Mouse (Mus musculus): ENCODE measurements around the gene Gzmb. TPM values are rescaled to one million over a fixed set of nuclear protein-coding genes. Genes with fewer than 3 reads are reported as not detected.
"Not testable (repeated sequence)": the region's sequence is repeated elsewhere in the genome, so short reads cannot be mapped to it uniquely, and the experiment has no call there.

Gzmb gene
- polyA plus RNA-seq (2014; fragmentation: Nextera tagmentation; extraction: Ambion mirVana): not detected in 2 replicates

GRCm38 (mm10) chr14:56262153-56262552, at the start of gene Gzmb:
TSS of gene Gzmb (minus strand) at chr14:56262260.
- Histone ChIP-seq H3K36me3 (ENCODE audit: control insufficient read depth, insufficient read depth, low read length) (no peaks in the 10 kb centered on the region), H3K4me3 (ENCODE audit: low read depth, low read length) (no peak within 1 kb of the TSS), H3K27me3 (ENCODE audit: control insufficient read depth, insufficient read depth, low read length) (no peaks in the 10 kb centered on the region), H3K9me3 (ENCODE audit: control insufficient read depth, low read length) (no peaks in the 10 kb centered on the region), H3K4me1 (replicated peaks; ENCODE audit: control insufficient read depth, insufficient read depth, low read length) (no peaks in the 10 kb centered on the region), H3K4me2 (ENCODE audit: low read depth, low read length, severe bottlenecking) (no peak within 1 kb of the TSS), H3K9ac (ENCODE audit: low read length) (no peak within 1 kb of the TSS), H3K27ac (ENCODE audit: low read depth, low read length) (no peak within 1 kb of the TSS)
- ATAC-seq (replicated peaks; ENCODE audit: low FRiP score) (no peak), DNase-seq (ENCODE audit: low spot score) (no peak)
- 91% methylated on average over 5 of the region's 5 CpGs for WGBS

DNA sequence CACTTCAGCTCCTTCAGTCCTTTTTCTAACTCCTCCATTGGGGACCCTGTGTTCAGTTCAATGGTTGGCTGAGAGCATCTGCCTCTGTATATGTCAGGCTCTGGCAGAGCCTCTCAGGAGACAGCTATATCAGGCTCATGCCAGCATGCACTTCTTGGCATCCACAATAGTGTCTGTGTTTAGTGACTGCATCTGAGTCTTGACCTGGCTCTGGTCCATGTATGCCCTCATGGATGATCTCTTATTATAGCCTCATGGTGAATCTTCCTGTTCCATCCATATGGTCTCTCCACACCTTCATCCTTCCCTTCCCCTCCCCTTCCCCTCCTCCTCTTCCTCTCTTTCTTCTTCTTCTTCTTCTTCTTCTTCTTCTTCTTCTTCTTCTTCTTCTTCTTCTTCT, 49.7 kb upstream of the Gzmb start:
- not testable (repeated sequence) for H3K9me3 ChIP-seq (ENCODE audit: control insufficient read depth, low read length); H3K4me1 ChIP-seq (replicated peaks; ENCODE audit: control insufficient read depth, insufficient read depth, low read length); H3K36me3 ChIP-seq (ENCODE audit: control insufficient read depth, insufficient read depth, low read length); H3K4me2 ChIP-seq (ENCODE audit: low read depth, low read length, severe bottlenecking); ATAC-seq (replicated peaks; ENCODE audit: low FRiP score); H3K9ac ChIP-seq (ENCODE audit: low read length); H3K27me3 ChIP-seq (ENCODE audit: control insufficient read depth, insufficient read depth, low read length); DNase-seq (ENCODE audit: low spot score); H3K4me3 ChIP-seq (ENCODE audit: low read depth, low read length); H3K27ac ChIP-seq (ENCODE audit: low read depth, low read length)

GRCm38 (mm10) chr14:56310238-56310637, 48.2 kb upstream of the Gzmb start:
- Histone ChIP-seq H3K27me3 (ENCODE audit: control insufficient read depth, insufficient read depth, low read length) (no peaks in the 10 kb centered on the region), H3K36me3 (ENCODE audit: control insufficient read depth, insufficient read depth, low read length) (no peaks in the 10 kb centered on the region), H3K9ac (ENCODE audit: low read length) (no peak overlapping the region), H3K4me1 (replicated peaks; ENCODE audit: control insufficient read depth, insufficient read depth, low read length) (no peaks in the 10 kb centered on the region), H3K4me2 (ENCODE audit: low read depth, low read length, severe bottlenecking) (no peak overlapping the region), H3K4me3 (ENCODE audit: low read depth, low read length) (no peak overlapping the region), H3K9me3 (ENCODE audit: control insufficient read depth, low read length) (no peaks in the 10 kb centered on the region), H3K27ac (ENCODE audit: low read depth, low read length) (no peak overlapping the region)
- ATAC-seq (replicated peaks; ENCODE audit: low FRiP score) (no peak), DNase-seq (ENCODE audit: low spot score) (no peak)
- 81% methylated on average over 9 of the region's 9 CpGs for WGBS

DNA sequence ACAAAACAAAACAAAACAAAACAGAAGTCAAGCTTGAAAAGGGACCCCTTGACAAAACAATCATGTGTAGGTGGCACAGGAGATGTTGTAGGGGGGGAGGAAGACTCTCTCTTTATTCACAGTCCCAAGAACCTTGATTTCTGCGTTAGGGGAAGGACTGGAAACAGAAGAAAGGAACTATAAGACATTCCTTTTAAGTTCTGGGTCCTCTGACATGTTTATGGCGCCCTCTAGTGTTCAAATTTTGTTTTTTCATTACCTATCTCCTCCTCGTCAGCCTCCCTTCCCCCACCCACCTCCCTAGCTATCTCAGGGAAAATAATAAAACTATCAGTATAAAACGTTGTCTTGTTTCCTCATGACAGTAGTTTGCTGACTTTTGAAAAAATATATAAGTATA, 42.1 kb upstream of the Gzmb start:
- no peak overlapping the region for H3K4me2 ChIP-seq (ENCODE audit: low read depth, low read length, severe bottlenecking)
- DNase-seq (ENCODE audit: low spot score): no peak
- no peak overlapping the region for H3K9ac ChIP-seq (ENCODE audit: low read length)
- H3K4me3 ChIP-seq (ENCODE audit: low read depth, low read length): no peak overlapping the region
- H3K27me3 ChIP-seq (ENCODE audit: control insufficient read depth, insufficient read depth, low read length): no peaks in the 10 kb centered on the region
- no peaks in the 10 kb centered on the region for H3K9me3 ChIP-seq (ENCODE audit: control insufficient read depth, low read length)
- WGBS: 3% methylated on average over 4 of the region's 4 CpGs
- no peaks in the 10 kb centered on the region for H3K4me1 ChIP-seq (replicated peaks; ENCODE audit: control insufficient read depth, insufficient read depth, low read length)
- no peak overlapping the region for H3K27ac ChIP-seq (ENCODE audit: low read depth, low read length)
- no peaks in the 10 kb centered on the region for H3K36me3 ChIP-seq (ENCODE audit: control insufficient read depth, insufficient read depth, low read length)
- ATAC-seq (replicated peaks; ENCODE audit: low FRiP score): no peak

- H3K27me3 ChIP-seq (ENCODE audit: control insufficient read depth, insufficient read depth, low read length): no peaks in the 10 kb centered on the region
- no peak overlapping the region for H3K4me2 ChIP-seq (ENCODE audit: low read depth, low read length, severe bottlenecking)
- 72% methylated on average over 10 of the region's 10 CpGs for WGBS
- no peaks in the 10 kb centered on the region for H3K9me3 ChIP-seq (ENCODE audit: control insufficient read depth, low read length)
- H3K27ac ChIP-seq (ENCODE audit: low read depth, low read length): no peak overlapping the region
- H3K4me3 ChIP-seq (ENCODE audit: low read depth, low read length): no peak overlapping the region
- no peaks in the 10 kb centered on the region for H3K4me1 ChIP-seq (replicated peaks; ENCODE audit: control insufficient read depth, insufficient read depth, low read length)
- DNase-seq (ENCODE audit: low spot score) (no peak), ATAC-seq (replicated peaks; ENCODE audit: low FRiP score) (no peak)
- no peaks in the 10 kb centered on the region for H3K36me3 ChIP-seq (ENCODE audit: control insufficient read depth, insufficient read depth, low read length)
- H3K9ac ChIP-seq (ENCODE audit: low read length): no peak overlapping the region
Measured at GRCm38 (mm10) chr14:56303506-56304025, 41.5 kb upstream of the Gzmb start.

- Histone ChIP-seq H3K27me3 (ENCODE audit: control insufficient read depth, insufficient read depth, low read length) (no peaks in the 10 kb centered on the region), H3K4me3 (ENCODE audit: low read depth, low read length) (no peak overlapping the region), H3K9me3 (ENCODE audit: control insufficient read depth, low read length) (no peaks in the 10 kb centered on the region), H3K36me3 (ENCODE audit: control insufficient read depth, insufficient read depth, low read length) (no peaks in the 10 kb centered on the region), H3K9ac (ENCODE audit: low read length) (no peak overlapping the region), H3K4me2 (ENCODE audit: low read depth, low read length, severe bottlenecking) (no peak overlapping the region), H3K4me1 (replicated peaks; ENCODE audit: control insufficient read depth, insufficient read depth, low read length) (no peaks in the 10 kb centered on the region), H3K27ac (ENCODE audit: low read depth, low read length) (no peak overlapping the region)
- WGBS: 96% methylated on average over 3 of the region's 3 CpGs
- ATAC-seq (replicated peaks; ENCODE audit: low FRiP score): no peak
- DNase-seq (ENCODE audit: low spot score): no peak
Measured at GRCm38 (mm10) chr14:56302091-56302490, 40.0 kb upstream of the Gzmb start.

DNA sequence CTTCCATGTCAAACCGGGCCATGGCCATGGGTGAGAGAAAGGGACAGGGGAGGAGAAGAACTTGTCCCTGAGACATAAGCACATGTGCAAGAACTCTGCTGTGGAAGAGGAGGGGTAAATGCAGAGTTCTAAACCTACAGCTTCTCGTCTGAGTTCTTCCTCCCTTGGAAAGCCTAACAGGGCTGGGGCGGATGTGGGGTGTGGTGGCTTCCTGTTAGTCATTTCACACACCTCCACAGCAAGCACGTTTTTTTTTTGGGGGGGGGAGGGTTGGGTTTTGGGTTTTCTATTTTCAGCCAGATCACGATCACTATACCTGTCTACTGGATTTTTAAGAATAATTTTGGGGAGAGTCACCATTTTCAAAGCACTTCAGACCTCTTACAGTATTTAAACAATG, 34.7 kb upstream of the Gzmb start:
- ATAC-seq (replicated peaks; ENCODE audit: low FRiP score) (no peak), DNase-seq (ENCODE audit: low spot score) (no peak)
- Histone ChIP-seq H3K4me3 (ENCODE audit: low read depth, low read length) (no peak overlapping the region), H3K4me1 (replicated peaks; ENCODE audit: control insufficient read depth, insufficient read depth, low read length) (no peaks in the 10 kb centered on the region), H3K9me3 (ENCODE audit: control insufficient read depth, low read length) (no peaks in the 10 kb centered on the region), H3K27ac (ENCODE audit: low read depth, low read length) (no peak overlapping the region), H3K4me2 (ENCODE audit: low read depth, low read length, severe bottlenecking) (no peak overlapping the region), H3K27me3 (ENCODE audit: control insufficient read depth, insufficient read depth, low read length) (no peaks in the 10 kb centered on the region), H3K9ac (ENCODE audit: low read length) (no peak overlapping the region), H3K36me3 (ENCODE audit: control insufficient read depth, insufficient read depth, low read length) (no peaks in the 10 kb centered on the region)
- 72% methylated on average over 5 of the region's 5 CpGs for WGBS

DNA sequence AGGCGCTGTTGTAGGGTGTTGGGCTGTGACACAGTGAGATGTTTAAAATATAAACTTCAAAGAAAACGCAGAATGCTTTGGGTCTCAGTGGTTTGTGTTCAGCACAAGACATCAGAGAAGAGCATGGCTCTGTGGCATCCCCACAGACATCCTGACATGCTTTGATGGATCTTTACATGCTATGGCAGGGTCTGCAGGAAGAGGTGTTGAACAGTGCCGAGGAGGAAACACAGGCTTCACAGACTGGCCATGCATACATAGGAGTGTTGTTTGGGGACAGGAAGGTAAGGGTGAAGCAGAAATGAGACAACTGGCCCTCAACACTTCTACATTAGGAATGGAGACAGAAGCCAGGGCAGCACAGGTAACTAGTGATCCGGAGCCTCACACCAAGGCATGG, 34.0 kb upstream of the Gzmb start:
- WGBS: 85% methylated on average over 4 of the region's 4 CpGs
- no peaks in the 10 kb centered on the region for H3K4me1 ChIP-seq (replicated peaks; ENCODE audit: control insufficient read depth, insufficient read depth, low read length)
- no peaks in the 10 kb centered on the region for H3K27me3 ChIP-seq (ENCODE audit: control insufficient read depth, insufficient read depth, low read length)
- no peaks in the 10 kb centered on the region for H3K36me3 ChIP-seq (ENCODE audit: control insufficient read depth, insufficient read depth, low read length)
- no peak overlapping the region for H3K4me2 ChIP-seq (ENCODE audit: low read depth, low read length, severe bottlenecking)
- no peak overlapping the region for H3K9ac ChIP-seq (ENCODE audit: low read length)
- ATAC-seq (replicated peaks; ENCODE audit: low FRiP score): no peak
- no peak for DNase-seq (ENCODE audit: low spot score)
- no peaks in the 10 kb centered on the region for H3K9me3 ChIP-seq (ENCODE audit: control insufficient read depth, low read length)
- no peak overlapping the region for H3K27ac ChIP-seq (ENCODE audit: low read depth, low read length)
- H3K4me3 ChIP-seq (ENCODE audit: low read depth, low read length): no peak overlapping the region

GRCm38 (mm10) chr14:56293146-56293545, 31.1 kb upstream of the Gzmb start:
- H3K9ac ChIP-seq (ENCODE audit: low read length): no peak overlapping the region
- no peaks in the 10 kb centered on the region for H3K27me3 ChIP-seq (ENCODE audit: control insufficient read depth, insufficient read depth, low read length)
- H3K9me3 ChIP-seq (ENCODE audit: control insufficient read depth, low read length): no peaks in the 10 kb centered on the region
- DNase-seq (ENCODE audit: low spot score) (no peak), ATAC-seq (replicated peaks; ENCODE audit: low FRiP score) (no peak)
- H3K4me2 ChIP-seq (ENCODE audit: low read depth, low read length, severe bottlenecking): no peak overlapping the region
- no peak overlapping the region for H3K4me3 ChIP-seq (ENCODE audit: low read depth, low read length)
- no peak overlapping the region for H3K27ac ChIP-seq (ENCODE audit: low read depth, low read length)
- H3K36me3 ChIP-seq (ENCODE audit: control insufficient read depth, insufficient read depth, low read length): no peaks in the 10 kb centered on the region
- no peaks in the 10 kb centered on the region for H3K4me1 ChIP-seq (replicated peaks; ENCODE audit: control insufficient read depth, insufficient read depth, low read length)

All from forebrain, embryonic 11.5 days (tissue).